Mouse (Mus musculus) left cerebral cortex, adult 18-20 months (tissue): ENCODE measurements around the gene Ino80b. TPM values are rescaled to one million over a fixed set of nuclear protein-coding genes. Genes with fewer than 3 reads are reported as not detected.
"Not testable (repeated sequence)": the region's sequence is repeated elsewhere in the genome, so short reads cannot be mapped to it uniquely, and the experiment has no call there.

ENCODE experiments used
- DNase-seq, 2 experiments: peaks; one replicate each; pipeline ENCODE4 v3.0.0; 2021 to 2022; ENCODE audit warnings: low spot score in 2 of 2, mixed read lengths in 1 of 2
- long read RNA-seq, 2 experiments: library from polyadenylated mRNA; stranded (forward); transcript quantifications; one replicate each; pipeline ENCODE4 v2.0.0; 2021
- total RNA-seq, 2 experiments: library from RNA; stranded (reverse); gene quantifications; 2 replicates each; pipeline ENCODE4 v1.2.3; 2021

The Ino80b gene
- 10 to 100 TPM; 23.1 to 26.3 TPM for total RNA-seq
- long read RNA-seq, experiment 1, transcript Ino80b-202 (5 exons, 1,503 nt), result major isoform, 21 of 26 reads
- long read RNA-seq, experiment 1, partial matches to known transcripts, result 0 of 26 reads
- long read RNA-seq, experiment 1, other reads (novel, unspliced or antisense), result 5 of 26 reads
- long read RNA-seq, experiment 2, transcript Ino80b-202 (5 exons, 1,503 nt), result major isoform, 10 of 15 reads
- long read RNA-seq, experiment 2, partial matches to known transcripts, result 2 of 15 reads
- long read RNA-seq, experiment 2, other reads (novel, unspliced or antisense), result 3 of 15 reads

GRCm38 (mm10) chr6:83125331-83125730, at the start of gene Ino80b:
TSS of gene Ino80b (minus strand) at chr6:83125431.
- DNase-seq, result no peak

GRCm38 (mm10) chr6:83172240-83172920, 47.1 kb upstream of the Ino80b start:
- peak; percentile 73 to 82 for DNase-seq

DNA sequence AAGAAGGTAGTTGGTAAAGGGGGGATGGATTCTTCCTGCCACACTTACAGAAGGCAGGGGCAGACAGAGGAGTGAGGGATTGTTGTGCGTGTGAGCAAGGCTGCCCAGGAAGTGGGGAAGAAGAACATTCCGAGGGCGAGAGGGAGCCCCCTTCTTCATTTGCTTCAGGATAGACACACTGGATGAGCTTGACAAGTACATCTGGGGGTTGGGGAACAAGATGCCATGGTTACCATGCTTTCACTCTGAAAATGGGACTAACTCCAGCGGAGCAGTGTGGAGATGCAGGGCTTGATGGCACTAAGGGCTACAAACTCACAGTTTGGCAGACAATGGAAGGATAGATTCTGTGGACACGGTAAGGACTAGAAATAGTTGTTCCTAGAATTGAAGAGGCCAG, 45.8 kb upstream of the Ino80b start:
- DNase-seq, result no peak

- no peak for DNase-seq
Measured at GRCm38 (mm10) chr6:83169872-83170271, 44.6 kb upstream of the Ino80b start.

- DNase-seq, result no peak
Measured at GRCm38 (mm10) chr6:83166243-83166630, 41.0 kb upstream of the Ino80b start.

- peak; percentile 92 to 93 for DNase-seq
Measured at GRCm38 (mm10) chr6:83165607-83166242, 40.5 kb upstream of the Ino80b start, which contains the start of gene Dctn1. TSS of gene Dctn1 (plus strand) at chr6:83165920.

DNA sequence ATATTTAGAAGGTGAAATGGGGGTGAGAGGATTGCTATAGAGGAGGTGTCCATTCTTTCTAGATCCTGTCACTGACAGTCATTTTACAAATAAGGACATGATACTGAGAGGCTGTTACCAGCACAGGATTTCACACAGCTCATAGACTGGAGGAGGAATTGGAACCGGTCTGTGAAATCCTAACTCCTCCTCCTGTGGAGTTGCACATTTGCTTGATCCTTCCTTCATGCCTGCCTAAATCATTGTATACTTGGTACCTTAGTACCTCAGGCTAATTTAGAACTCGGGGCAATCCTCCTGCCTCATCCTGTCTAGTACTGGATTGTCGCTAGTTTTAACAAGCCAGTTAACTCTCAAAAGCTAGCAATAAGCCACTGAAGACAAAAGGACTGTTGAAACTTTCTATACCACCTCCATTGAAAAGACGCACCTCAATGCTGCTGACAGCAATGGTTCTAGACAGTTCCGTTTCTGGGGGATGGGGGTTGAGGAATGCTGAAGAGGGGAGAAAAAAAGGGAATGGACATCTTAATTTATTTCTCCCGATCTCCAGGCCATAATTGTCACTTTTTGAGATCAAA, 39.9 kb upstream of the Ino80b start:
- no peak for DNase-seq

GRCm38 (mm10) chr6:83162701-83163100, 37.5 kb upstream of the Ino80b start:
- DNase-seq, result peak; percentile 63 to 72

- DNase-seq, result no peak
Measured at GRCm38 (mm10) chr6:83161921-83162641, 36.9 kb upstream of the Ino80b start.

DNA sequence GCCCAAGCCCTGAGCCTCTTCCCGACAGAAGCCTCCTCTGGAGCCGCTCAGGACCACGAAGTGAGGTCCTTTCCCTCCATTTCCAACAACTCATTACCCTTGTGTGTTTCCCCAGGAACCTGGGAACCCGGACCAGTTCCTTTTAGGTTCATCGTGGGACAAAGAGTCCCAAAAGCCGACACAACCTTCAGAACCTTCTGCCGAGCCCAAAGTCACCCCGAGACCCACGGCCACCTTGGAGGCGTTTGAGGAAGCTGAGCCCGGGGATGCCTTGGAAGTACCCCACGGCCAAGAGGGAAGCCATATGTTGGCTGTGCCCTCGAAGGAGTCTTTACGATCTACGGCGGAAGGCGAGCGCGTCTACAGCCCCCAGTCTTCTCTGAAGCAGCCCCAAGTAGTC, 36.2 kb upstream of the Ino80b start:
- DNase-seq, result no peak

DNA sequence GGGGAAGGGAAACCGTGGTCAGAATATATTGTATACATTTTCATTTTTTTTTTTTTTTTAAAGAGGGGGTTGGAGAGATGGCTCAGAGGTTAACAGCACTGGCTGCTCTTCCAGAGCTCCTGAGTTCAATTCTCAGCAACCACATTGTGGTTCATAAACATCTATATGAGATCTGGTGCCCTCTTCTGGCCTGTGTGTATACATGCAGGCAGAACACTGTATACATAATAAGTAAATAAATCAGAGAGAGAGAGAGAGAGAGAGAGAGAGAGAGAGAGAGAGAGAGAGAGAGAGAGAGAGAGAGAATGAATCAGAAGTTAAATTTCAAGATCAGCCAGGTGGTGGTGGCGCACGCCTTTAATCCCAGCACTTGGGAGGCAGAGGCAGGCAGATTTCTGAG, 34.2 kb upstream of the Ino80b start:
- DNase-seq, result not testable (repeated sequence)

- peak; percentile 74 to 83 for DNase-seq
Measured at GRCm38 (mm10) chr6:83156259-83156684, 31.0 kb upstream of the Ino80b start, which contains the start of the genes Wdr54 and 1700003E16Rik. TSS of gene Wdr54 (minus strand) at chr6:83156397. TSS of gene 1700003E16Rik (plus strand) at chr6:83156404.

DNA sequence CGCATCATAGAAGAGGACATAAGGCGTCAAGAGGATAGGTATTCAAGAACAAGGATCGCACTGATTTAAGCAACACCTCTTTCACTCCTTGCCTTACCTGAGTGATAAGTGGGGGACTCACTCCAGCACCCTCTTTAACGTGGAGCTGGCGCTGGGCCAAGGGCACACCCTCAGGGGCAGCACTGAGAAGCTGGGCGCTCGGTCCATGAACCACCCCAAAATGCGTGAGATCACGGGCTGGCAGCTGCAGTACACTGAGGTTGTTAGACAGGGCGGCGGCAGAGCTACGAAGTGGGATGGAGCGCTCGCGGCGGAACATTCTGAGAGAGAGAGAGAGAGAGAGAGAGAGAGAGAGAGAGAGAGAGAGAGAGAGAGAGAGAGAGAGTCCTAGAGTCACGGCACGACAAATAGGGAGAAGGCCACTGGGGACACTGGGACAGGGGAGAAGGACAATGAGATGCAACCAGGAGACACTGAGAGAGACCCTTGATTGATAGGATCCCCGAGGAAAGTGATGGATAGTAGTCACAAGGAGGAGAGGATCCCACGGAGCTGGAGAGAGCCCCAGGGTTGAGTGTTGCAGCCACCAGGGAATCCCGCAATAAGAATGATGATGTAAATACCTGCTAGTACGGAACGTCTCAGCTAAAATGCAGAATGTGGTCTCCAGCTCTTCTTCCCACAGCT, 30.5 kb upstream of the Ino80b start:
- DNase-seq, result no peak

DNA sequence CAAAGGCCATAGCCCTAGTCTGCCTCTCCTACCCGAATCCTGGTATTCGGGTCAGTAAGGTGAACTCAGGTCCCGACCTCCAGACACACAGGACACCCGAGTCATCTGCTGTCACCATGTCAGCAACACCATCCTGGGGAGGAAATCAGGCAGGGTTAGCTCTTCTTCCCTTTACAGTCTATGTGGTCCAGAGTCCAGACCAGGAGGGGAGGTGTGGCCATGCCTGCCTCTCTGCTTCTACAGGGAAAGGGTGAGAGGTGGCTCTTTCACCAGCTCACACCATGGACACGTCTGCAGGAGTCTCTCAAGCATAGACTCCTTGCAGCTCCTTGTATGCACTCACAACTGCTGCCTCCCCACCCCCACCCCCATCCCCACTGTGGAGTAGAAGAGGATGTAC, 28.3 kb upstream of the Ino80b start:
- DNase-seq, result no peak

DNA sequence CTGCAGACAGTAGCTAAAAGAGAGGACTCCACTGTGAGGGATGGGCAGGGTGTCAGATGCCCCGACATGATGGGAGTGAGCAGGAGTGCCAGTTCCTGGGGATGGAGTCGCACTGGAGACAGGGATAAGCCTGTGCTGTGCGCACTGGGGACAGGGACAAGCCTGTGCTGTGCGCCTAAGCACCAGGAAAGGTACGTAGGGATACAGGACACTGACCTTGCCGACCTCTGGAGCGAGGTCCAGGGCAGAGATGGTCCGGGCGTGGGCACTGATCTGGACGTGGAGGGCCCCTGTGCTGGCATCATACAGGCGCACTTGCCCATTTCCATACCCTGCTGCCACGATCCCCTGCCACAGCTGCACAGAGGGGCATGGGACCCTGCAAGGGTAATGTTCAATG, 27.8 kb upstream of the Ino80b start:
- DNase-seq, result no peak

DNA sequence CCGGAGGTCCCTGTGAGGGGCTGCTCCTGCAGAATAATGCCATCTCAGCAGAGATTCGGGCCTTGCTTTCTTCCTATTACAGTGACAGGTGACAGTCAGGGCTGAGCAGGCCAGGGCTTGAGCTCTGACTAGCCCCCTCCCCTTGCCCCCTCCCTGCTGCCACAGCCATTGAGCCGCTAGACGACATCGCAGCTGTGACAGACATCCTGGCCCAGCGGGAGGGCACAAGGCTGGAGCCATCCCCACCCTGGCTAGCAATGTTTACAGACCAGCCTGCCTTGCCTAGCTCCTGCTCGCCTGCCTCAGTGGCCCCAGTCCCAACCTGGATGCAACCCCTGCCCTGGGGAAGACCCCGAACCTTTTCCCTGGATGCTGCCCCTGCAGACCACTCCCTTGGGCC, 26.5 kb upstream of the Ino80b start:
- DNase-seq, result no peak

- no peak for DNase-seq
Measured at GRCm38 (mm10) chr6:83147280-83147679, 22.0 kb upstream of the Ino80b start.

- no peak for DNase-seq
Measured at GRCm38 (mm10) chr6:83145805-83146204, 20.6 kb upstream of the Ino80b start.

GRCm38 (mm10) chr6:83145209-83145608, 20.0 kb upstream of the Ino80b start:
- DNase-seq, result no peak

DNA sequence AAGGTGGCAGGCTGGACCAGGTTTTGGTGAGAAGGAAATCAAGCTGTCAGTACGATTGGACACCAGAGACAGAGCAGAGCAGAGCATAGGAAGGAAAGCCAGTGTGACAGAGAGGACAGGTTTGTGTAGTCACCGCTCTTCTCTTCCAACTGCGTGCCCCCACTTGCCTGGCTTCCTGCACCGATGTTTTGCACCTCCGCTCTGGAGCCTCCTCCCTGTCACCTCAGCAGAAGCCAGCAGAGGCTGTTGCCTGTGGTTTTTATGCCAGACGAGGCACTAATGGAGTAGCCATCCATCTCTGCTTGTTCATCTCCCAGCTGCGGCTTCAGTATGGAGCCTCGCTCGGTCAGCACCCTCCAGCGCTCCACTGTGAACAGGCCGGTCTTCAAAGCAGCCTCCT, 17.7 kb upstream of the Ino80b start:
- peak; percentile 45 to 66 for DNase-seq
